Mouse (Mus musculus): Measurements from ENCODE around the gene Fndc3a. TPM values are rescaled to one million over a fixed set of nuclear protein-coding genes. Genes with fewer than 3 reads are reported as not detected.

Gene Fndc3a
- polyA plus RNA-seq, 1 experiment from 2014 or later, result 48.1 TPM

- Histone ChIP-seq H3K36me3 (ENCODE audit: poor library complexity, severe bottlenecking) (no peaks in the 10 kb centered on the region), H3K4me1 (peaks cover 21% of the 10 kb centered on the region), H3K9me3 (replicated peaks) (no peaks in the 10 kb centered on the region), H3K4me2 (peak overlapping the region; percentile 80), H3K9ac (no peak overlapping the region), H3K27me3 (peaks cover 15% of the 10 kb centered on the region), H3K4me3 (peak overlapping the region; percentile 85; the same call in 1 of the 2 replicates), H3K27ac (no peak overlapping the region)
- ATAC-seq, result no peak
- WGBS, result 44% methylated on average over 4 of the region's 4 CpGs
These were observed 1.3 kb upstream of the Fndc3a start for GRCm38 (mm10) chr14:72711130-72711529.

GRCm38 (mm10) chr14:72710341-72711027, 681 bp upstream of the Fndc3a start:
- WGBS, result 1% methylated on average over 38 of the region's 38 CpGs
- ATAC-seq, result peak; percentile 79
- Histone ChIP-seq H3K4me2 (peak overlapping the region; percentile 80), H3K4me3 (peak overlapping the region; percentile 85), H3K36me3 (ENCODE audit: poor library complexity, severe bottlenecking) (no peaks in the 10 kb centered on the region), H3K9me3 (replicated peaks) (no peaks in the 10 kb centered on the region), H3K27ac (peak overlapping the region; percentile 88), H3K9ac (peak overlapping the region; percentile 89), H3K27me3 (peaks cover 15% of the 10 kb centered on the region), H3K4me1 (peaks cover 21% of the 10 kb centered on the region)

- no peak for ATAC-seq
- Histone ChIP-seq H3K9ac (peak overlapping the region; percentile 89), H3K4me1 (peaks cover 21% of the 10 kb centered on the region), H3K36me3 (ENCODE audit: poor library complexity, severe bottlenecking) (no peaks in the 10 kb centered on the region), H3K27me3 (peaks cover 15% of the 10 kb centered on the region), H3K4me2 (peak overlapping the region; percentile 80), H3K4me3 (peak overlapping the region; percentile 85), H3K9me3 (replicated peaks) (no peaks in the 10 kb centered on the region), H3K27ac (peak overlapping the region; percentile 88)
- under 1% methylated on average over 44 of the region's 70 CpGs for WGBS
These were observed 603 bp downstream of the Fndc3a start for GRCm38 (mm10) chr14:72709091-72709709.

GRCm38 (mm10) chr14:72708581-72708991, 1.2 kb downstream of the Fndc3a start:
- Histone ChIP-seq H3K4me1 (peaks cover 21% of the 10 kb centered on the region), H3K36me3 (ENCODE audit: poor library complexity, severe bottlenecking) (no peaks in the 10 kb centered on the region), H3K27me3 (peaks cover 15% of the 10 kb centered on the region), H3K9ac (peak overlapping the region; percentile 26; the same call in 1 of the 2 replicates), H3K9me3 (replicated peaks) (no peaks in the 10 kb centered on the region), H3K4me2 (peak overlapping the region; percentile 80), H3K27ac (no peak overlapping the region), H3K4me3 (peak overlapping the region; percentile 85)
- WGBS, result 32% methylated on average over 11 of the region's 11 CpGs
- ATAC-seq, result no peak

- no peaks in the 10 kb centered on the region for H3K4me1 ChIP-seq
- H3K36me3 ChIP-seq (ENCODE audit: poor library complexity, severe bottlenecking), result no peaks in the 10 kb centered on the region
- H3K4me2 ChIP-seq, result no peak overlapping the region
- no peak overlapping the region for H3K27ac ChIP-seq
- WGBS, result 92% methylated on average over 5 of the region's 5 CpGs
- no peak overlapping the region for H3K9ac ChIP-seq
- no peaks in the 10 kb centered on the region for H3K27me3 ChIP-seq
- ATAC-seq, result no peak
- H3K9me3 ChIP-seq (replicated peaks), result no peaks in the 10 kb centered on the region
- H3K4me3 ChIP-seq, result no peak overlapping the region
These were observed 9.7 kb downstream of the Fndc3a start for GRCm38 (mm10) chr14:72700056-72700455.

- Histone ChIP-seq H3K27me3 (no peaks in the 10 kb centered on the region), H3K9ac (no peak overlapping the region), H3K27ac (no peak overlapping the region), H3K9me3 (replicated peaks) (no peaks in the 10 kb centered on the region), H3K4me1 (no peaks in the 10 kb centered on the region), H3K36me3 (ENCODE audit: poor library complexity, severe bottlenecking) (no peaks in the 10 kb centered on the region), H3K4me2 (no peak overlapping the region), H3K4me3 (no peak overlapping the region)
- no peak for ATAC-seq
- WGBS, result 91% methylated on average over 1 of the region's 1 CpGs
These were observed 18.4 kb downstream of the Fndc3a start for GRCm38 (mm10) chr14:72691406-72691805.

GRCm38 (mm10) chr14:72689525-72689924, 20.3 kb downstream of the Fndc3a start:
- no peak for ATAC-seq
- Histone ChIP-seq H3K27ac (no peak overlapping the region), H3K4me3 (no peak overlapping the region), H3K36me3 (ENCODE audit: poor library complexity, severe bottlenecking) (no peaks in the 10 kb centered on the region), H3K27me3 (no peaks in the 10 kb centered on the region), H3K9me3 (replicated peaks) (no peaks in the 10 kb centered on the region), H3K9ac (no peak overlapping the region), H3K4me2 (no peak overlapping the region), H3K4me1 (no peaks in the 10 kb centered on the region)

- 84% methylated on average over 4 of the region's 4 CpGs for WGBS
- Histone ChIP-seq H3K27me3 (no peaks in the 10 kb centered on the region), H3K4me2 (no peak overlapping the region), H3K9ac (no peak overlapping the region), H3K27ac (no peak overlapping the region), H3K4me3 (no peak overlapping the region), H3K9me3 (replicated peaks) (no peaks in the 10 kb centered on the region), H3K36me3 (ENCODE audit: poor library complexity, severe bottlenecking) (no peaks in the 10 kb centered on the region), H3K4me1 (no peaks in the 10 kb centered on the region)
- ATAC-seq, result no peak
These were observed 24.9 kb downstream of the Fndc3a start for GRCm38 (mm10) chr14:72684857-72685370.

- Histone ChIP-seq H3K27me3 (no peaks in the 10 kb centered on the region), H3K9me3 (replicated peaks) (no peaks in the 10 kb centered on the region), H3K36me3 (ENCODE audit: poor library complexity, severe bottlenecking) (no peaks in the 10 kb centered on the region), H3K27ac (no peak overlapping the region), H3K4me2 (no peak overlapping the region), H3K4me1 (no peaks in the 10 kb centered on the region), H3K4me3 (no peak overlapping the region), H3K9ac (no peak overlapping the region)
- WGBS, result 81% methylated on average over 3 of the region's 3 CpGs
- no peak for ATAC-seq
These were observed 32.6 kb downstream of the Fndc3a start for GRCm38 (mm10) chr14:72677247-72677646.

- no peaks in the 10 kb centered on the region for H3K27me3 ChIP-seq
- no peak overlapping the region for H3K4me2 ChIP-seq
- no peaks in the 10 kb centered on the region for H3K36me3 ChIP-seq (ENCODE audit: poor library complexity, severe bottlenecking)
- no peak overlapping the region for H3K4me3 ChIP-seq
- no peak overlapping the region for H3K9ac ChIP-seq
- no peaks in the 10 kb centered on the region for H3K9me3 ChIP-seq (replicated peaks)
- H3K4me1 ChIP-seq, result no peaks in the 10 kb centered on the region
- ATAC-seq, result no peak
- 94% methylated on average over 3 of the region's 3 CpGs for WGBS
- no peak overlapping the region for H3K27ac ChIP-seq
These were observed 37.9 kb downstream of the Fndc3a start for GRCm38 (mm10) chr14:72671911-72672310.

- H3K27me3 ChIP-seq, result no peaks in the 10 kb centered on the region
- no peak overlapping the region for H3K4me3 ChIP-seq
- 95% methylated on average over 2 of the region's 2 CpGs for WGBS
- no peaks in the 10 kb centered on the region for H3K4me1 ChIP-seq
- no peak overlapping the region for H3K27ac ChIP-seq
- no peak overlapping the region for H3K9ac ChIP-seq
- H3K36me3 ChIP-seq (ENCODE audit: poor library complexity, severe bottlenecking), result no peaks in the 10 kb centered on the region
- no peaks in the 10 kb centered on the region for H3K9me3 ChIP-seq (replicated peaks)
- no peak for ATAC-seq
- H3K4me2 ChIP-seq, result no peak overlapping the region
These were observed 38.8 kb downstream of the Fndc3a start for GRCm38 (mm10) chr14:72670987-72671386.

GRCm38 (mm10) chr14:72649268-72649667, 60.5 kb downstream of the Fndc3a start:
- Histone ChIP-seq H3K4me1 (no peaks in the 10 kb centered on the region), H3K27me3 (no peaks in the 10 kb centered on the region), H3K9me3 (replicated peaks) (no peaks in the 10 kb centered on the region), H3K4me2 (no peak overlapping the region), H3K4me3 (no peak overlapping the region), H3K9ac (no peak overlapping the region), H3K27ac (no peak overlapping the region), H3K36me3 (ENCODE audit: poor library complexity, severe bottlenecking) (no peaks in the 10 kb centered on the region)
- no peak for ATAC-seq

Measured in forebrain, embryonic 13.5 days (tissue).